Mouse (Mus musculus): ENCODE results near the gene Smchd1. TPM values are rescaled to one million over a fixed set of nuclear protein-coding genes. Genes with fewer than 3 reads are reported as not detected.

Gene Smchd1
- polyA plus RNA-seq (2014; fragmentation: Illumina TruSeq; extraction: RNeasy Lipid Tissue Mini Kit (QIAGEN cat#74804); ENCODE audit: low read depth, low replicate concordance), result 100 TPM

DNA sequence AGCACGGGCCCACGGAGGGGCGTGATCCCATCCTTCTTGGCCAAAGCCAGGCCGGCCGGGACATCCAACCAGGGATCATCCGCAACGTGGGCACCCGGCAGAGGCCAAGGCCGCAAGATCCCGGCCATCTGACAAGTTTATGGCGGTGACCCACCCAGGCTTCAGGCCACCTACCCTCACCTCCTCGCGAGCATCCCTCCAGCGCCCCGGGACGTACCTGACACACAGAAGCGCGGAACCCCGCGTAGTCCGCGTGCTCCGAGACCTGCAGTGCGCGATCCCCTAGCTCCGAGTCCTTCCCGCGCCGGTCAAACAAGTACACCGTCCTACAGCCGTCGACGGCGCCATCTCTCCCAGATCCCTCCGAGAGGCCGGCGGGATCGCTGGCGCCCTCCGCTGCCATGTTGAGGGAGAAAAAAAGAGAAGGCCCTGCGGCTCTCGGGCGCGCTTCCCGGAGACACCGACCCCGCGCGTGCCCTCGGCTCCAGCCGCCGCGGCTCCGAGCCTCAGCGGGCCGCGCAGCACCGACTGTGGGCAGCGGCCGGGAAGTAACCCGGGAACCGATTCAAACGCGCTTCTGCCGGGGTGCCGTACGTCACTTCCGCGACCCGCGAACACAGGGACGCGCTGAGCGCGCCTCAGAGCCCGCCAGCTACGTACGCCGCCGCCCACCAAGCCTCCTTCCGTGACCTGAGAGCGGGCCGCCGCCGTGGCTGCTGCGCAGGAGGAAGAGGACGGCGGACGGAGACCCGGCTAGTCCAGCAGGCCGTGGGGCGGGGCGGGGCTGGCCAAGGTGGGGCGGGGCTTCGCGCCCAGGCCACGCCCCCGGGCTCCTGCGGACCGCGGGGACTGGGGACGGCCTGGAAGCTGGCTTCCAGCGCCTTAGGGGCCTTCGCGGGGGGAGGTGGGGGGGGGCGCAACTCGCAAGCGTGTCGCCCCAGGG, at the start of gene Smchd1:
TSS of gene Smchd1 (minus strand) at position 582 of the 943 bp plus-strand sequence.

DNA sequence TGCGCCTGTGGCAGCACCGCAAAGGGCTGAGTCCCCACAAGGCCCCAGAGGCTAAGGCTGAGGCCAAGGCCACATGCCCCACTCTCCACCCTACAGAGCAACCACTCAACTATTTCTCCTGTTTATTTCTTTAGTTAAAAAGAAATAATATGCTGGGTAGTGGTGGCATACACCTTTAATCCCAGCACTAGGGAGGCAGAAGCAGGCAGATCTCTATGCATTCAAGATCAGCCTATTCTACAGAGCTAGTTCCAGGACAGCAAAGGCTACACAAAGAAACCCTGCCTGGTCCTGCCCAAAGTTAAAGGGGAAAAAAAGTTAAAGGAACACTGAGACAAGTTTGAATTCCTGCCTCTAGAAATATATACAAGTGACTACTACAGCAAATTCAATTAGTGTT, 15.3 kb downstream of the Smchd1 start, which contains the start of gene Gm4707:
TSS of gene Gm4707 (minus strand) at position 101 of the 400 bp plus-strand sequence.

DNA sequence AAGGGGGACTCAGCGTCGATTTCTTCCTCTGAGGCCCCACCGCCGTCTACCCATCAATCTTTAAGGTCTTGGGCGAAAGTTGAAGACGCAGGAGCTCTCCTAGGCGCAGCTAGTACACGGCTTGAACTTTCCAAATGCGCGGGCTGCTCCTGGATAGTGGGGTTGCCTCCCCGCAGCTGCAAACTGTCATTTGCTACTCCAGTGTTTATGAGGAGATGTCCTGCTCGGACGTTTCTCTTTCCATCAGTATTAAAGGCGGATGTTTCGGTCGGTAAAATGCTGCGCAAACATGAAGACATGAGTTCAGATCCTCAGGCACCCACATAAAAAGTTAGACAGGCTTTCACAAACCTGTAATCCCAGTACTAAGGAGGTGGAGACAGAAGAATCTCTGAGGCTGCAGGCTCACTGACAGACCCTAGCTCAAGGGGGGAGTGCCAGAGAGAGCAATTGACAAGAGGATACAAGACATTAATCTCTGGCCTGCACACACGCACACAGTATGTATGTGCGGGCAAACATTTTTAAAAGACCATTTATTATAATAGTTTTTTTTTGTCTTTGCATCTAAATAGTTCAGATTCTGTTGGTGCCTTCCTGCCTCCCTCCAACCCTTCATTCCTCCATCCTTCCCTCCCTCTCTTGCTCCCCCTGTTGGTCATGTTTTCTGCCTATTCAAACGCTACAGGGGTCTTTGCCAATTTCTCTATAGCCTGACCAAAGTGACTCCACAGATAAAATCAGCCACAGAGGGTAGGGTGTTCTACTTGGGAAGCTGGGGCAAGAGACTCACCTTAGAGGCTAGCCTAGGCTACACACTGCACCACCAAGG, 163.6 kb downstream of the Smchd1 start, which contains the start of gene Emilin2:
TSS of gene Emilin2 (minus strand) at position 639 of the 832 bp plus-strand sequence.

Other genes with a start within 250 kb of the Smchd1 start
- 4.0 TPM for gene Emilin2, start 163.4 kb downstream of the Smchd1 start, polyA plus RNA-seq (2014; fragmentation: Illumina TruSeq; extraction: RNeasy Lipid Tissue Mini Kit (QIAGEN cat#74804); ENCODE audit: low read depth, low replicate concordance)
- not detected for gene Gm4707, start 15.4 kb downstream of the Smchd1 start, polyA plus RNA-seq (2014; fragmentation: Illumina TruSeq; extraction: RNeasy Lipid Tissue Mini Kit (QIAGEN cat#74804); ENCODE audit: low read depth, low replicate concordance)
- 6.2 TPM for gene Ndc80, start 51.5 kb upstream of the Smchd1 start, polyA plus RNA-seq (2014; fragmentation: Illumina TruSeq; extraction: RNeasy Lipid Tissue Mini Kit (QIAGEN cat#74804); ENCODE audit: low read depth, low replicate concordance)
- gene Spdya, start 76.7 kb upstream of the Smchd1 start, polyA plus RNA-seq (2014; fragmentation: Illumina TruSeq; extraction: RNeasy Lipid Tissue Mini Kit (QIAGEN cat#74804); ENCODE audit: low read depth, low replicate concordance), result 1.0 TPM
- gene Wdr43, start 140.6 kb upstream of the Smchd1 start, polyA plus RNA-seq (2014; fragmentation: Illumina TruSeq; extraction: RNeasy Lipid Tissue Mini Kit (QIAGEN cat#74804); ENCODE audit: low read depth, low replicate concordance), result 137 TPM
- not detected for gene Togaram2, start 197.9 kb upstream of the Smchd1 start, polyA plus RNA-seq (2014; fragmentation: Illumina TruSeq; extraction: RNeasy Lipid Tissue Mini Kit (QIAGEN cat#74804); ENCODE audit: low read depth, low replicate concordance)

Measured in adrenal gland, adult 10 weeks (tissue).